Mouse (Mus musculus) CH12.LX (cell line): ENCODE results near the gene Prrx1. TPM values are rescaled to one million over a fixed set of nuclear protein-coding genes. Genes with fewer than 3 reads are reported as not detected.

Experiments used
- DNase-seq: peaks from one replicate; pipeline ENCODE4 v3.0.0-alpha.2; 2013; ENCODE audit errors: extremely low read depth
- H3K27ac ChIP-seq: 2 replicates; pipeline ENCODE4 v1.5.1; 2012; ENCODE audit warnings: low read depth, mild to moderate bottlenecking, control low read depth, moderate library complexity; ENCODE audit not compliant: insufficient read depth
- H3K27me3 ChIP-seq: replicated peaks from 2 replicates; pipeline ENCODE3; 2012; ENCODE audit warnings: inconsistent platforms
- H3K36me3 ChIP-seq, 2 experiments: replicated peaks in 1 of 2; 2 replicates each; pipeline versions ENCODE3 to v1.6.1; 2012; ENCODE audit warnings: inconsistent platforms in 1 of 2, low read length in 1 of 2, mild to moderate bottlenecking in 1 of 2, mixed read lengths in 1 of 2, moderate library complexity in 1 of 2; ENCODE audit not compliant: control insufficient read depth in 1 of 2, insufficient read depth in 1 of 2
- H3K4me1 ChIP-seq, 2 experiments: 2 replicates each; pipeline ENCODE4 v1.6.1; 2012; ENCODE audit warnings: inconsistent platforms in 1 of 2, moderate library complexity in 1 of 2; ENCODE audit not compliant: insufficient read depth in 2 of 2, control insufficient read depth in 1 of 2
- H3K4me2 ChIP-seq: 2 replicates; pipeline ENCODE4 v1.6.1; 2012; ENCODE audit warnings: low read depth, mild to moderate bottlenecking, control low read depth; ENCODE audit not compliant: poor library complexity, insufficient read depth, severe bottlenecking
- H3K4me3 ChIP-seq, 3 experiments: fragments of 150-350 bp in 1 of 3; sonication (generic) in 1 of 3; replicated peaks in 1 of 3; 2 replicates each; pipeline versions ENCODE3 to v1.5.1; 2011 to 2012; ENCODE audit warnings: low read depth in 2 of 3, low read length in 2 of 3, mild to moderate bottlenecking in 2 of 3, moderate library complexity in 2 of 3, control low read depth in 1 of 3, improper control_type of control experiment in 1 of 3, inconsistent platforms in 1 of 3, mixed read lengths in 1 of 3; ENCODE audit not compliant: poor library complexity in 1 of 3
- H3K79me2 ChIP-seq: replicated peaks from 2 replicates; pipeline ENCODE4 v1.6.1; 2012; ENCODE audit warnings: mild to moderate bottlenecking, moderate library complexity; ENCODE audit not compliant: control insufficient read depth, poor library complexity, insufficient read depth, severe bottlenecking; ENCODE audit errors: extremely low read depth
- H3K9ac ChIP-seq: 2 replicates; pipeline ENCODE4 v1.6.1; 2012; ENCODE audit warnings: low read depth, mild to moderate bottlenecking, control low read depth, moderate library complexity; ENCODE audit not compliant: insufficient read depth
- H3K9me3 ChIP-seq: replicated peaks from 2 replicates; pipeline ENCODE3; 2012; ENCODE audit warnings: low read length, inconsistent platforms, mixed read lengths
- BHLHE40 ChIP-seq: IDR thresholded peaks from 2 replicates; pipeline ENCODE4 v1.6.1; 2011; ENCODE audit warnings: mild to moderate bottlenecking, low read depth, low read length, improper control_type of control experiment
- CHD1 ChIP-seq: IDR thresholded peaks from 2 replicates; pipeline ENCODE4 v1.6.1; 2012; ENCODE audit warnings: low read depth, low read length, improper control_type of control experiment, inconsistent platforms
- CHD2 ChIP-seq: IDR thresholded peaks from 2 replicates; pipeline ENCODE4 v1.6.1; 2011; ENCODE audit warnings: low read length, improper control_type of control experiment
- ELF1 ChIP-seq: IDR thresholded peaks from 2 replicates; pipeline ENCODE4 v1.6.1; 2014; ENCODE audit warnings: low read depth, mild to moderate bottlenecking, inconsistent platforms, low read length, improper control_type of control experiment
- ETS1 ChIP-seq: conservative IDR thresholded peaks from 2 replicates; pipeline ENCODE4 v1.6.1; 2012; ENCODE audit warnings: low read depth, mild to moderate bottlenecking, inconsistent platforms, low read length, improper control_type of control experiment, moderate library complexity
- GABPA ChIP-seq: IDR thresholded peaks from 2 replicates; pipeline ENCODE4 v1.6.1; 2012; ENCODE audit warnings: low read depth, low read length, improper control_type of control experiment, inconsistent platforms; ENCODE audit not compliant: insufficient replicate concordance
- JUN ChIP-seq: IDR thresholded peaks from 2 replicates; pipeline ENCODE4 v1.6.1; 2011; ENCODE audit warnings: low read depth, mild to moderate bottlenecking, low read length, improper control_type of control experiment, moderate library complexity; ENCODE audit not compliant: insufficient read depth
- KAT2A ChIP-seq: IDR thresholded peaks from 2 replicates; pipeline ENCODE4 v1.6.1; 2012; ENCODE audit warnings: low read length, improper control_type of control experiment, inconsistent platforms; ENCODE audit not compliant: insufficient replicate concordance
- MAFK ChIP-seq: IDR thresholded peaks from 2 replicates; pipeline ENCODE4 v1.6.1; 2011; ENCODE audit warnings: low read length, improper control_type of control experiment; ENCODE audit not compliant: insufficient replicate concordance
- MAZ ChIP-seq: IDR thresholded peaks from 2 replicates; pipeline ENCODE4 v1.6.1; 2012; ENCODE audit warnings: low read depth, mild to moderate bottlenecking, inconsistent platforms, low read length, improper control_type of control experiment, moderate library complexity
- MEF2A ChIP-seq: IDR thresholded peaks from 2 replicates; pipeline ENCODE4 v1.6.1; 2014; ENCODE audit warnings: low read depth, mild to moderate bottlenecking, inconsistent platforms, low read length, improper control_type of control experiment, borderline replicate concordance
- MYC ChIP-seq: IDR thresholded peaks from 2 replicates; pipeline ENCODE4 v1.6.1; 2011; ENCODE audit warnings: low read depth, mild to moderate bottlenecking, improper control_type of control experiment, low read length
- NELFE ChIP-seq: IDR thresholded peaks from 2 replicates; pipeline ENCODE4 v1.6.1; 2011; ENCODE audit warnings: low read depth, low read length, improper control_type of control experiment
- NRF1 ChIP-seq: IDR thresholded peaks from 2 replicates; pipeline ENCODE4 v1.6.1; 2014; ENCODE audit warnings: low read depth, mild to moderate bottlenecking, inconsistent platforms, low read length, improper control_type of control experiment, moderate library complexity
- RAD21 ChIP-seq: IDR thresholded peaks from 2 replicates; pipeline ENCODE4 v1.6.1; 2011; ENCODE audit warnings: low read depth, mild to moderate bottlenecking, low read length, improper control_type of control experiment, moderate library complexity
- RCOR1 ChIP-seq: conservative IDR thresholded peaks from 2 replicates; pipeline ENCODE4 v1.6.1; 2012; ENCODE audit warnings: low read depth, mild to moderate bottlenecking, inconsistent platforms, low read length, improper control_type of control experiment
- TBP ChIP-seq: conservative IDR thresholded peaks from 2 replicates; pipeline ENCODE4 v1.6.1; 2011; ENCODE audit warnings: low read depth, low read length, improper control_type of control experiment
- TCF12 ChIP-seq: IDR thresholded peaks from 2 replicates; pipeline ENCODE4 v1.6.1; 2014; ENCODE audit warnings: low read depth, mild to moderate bottlenecking, inconsistent platforms, low read length, improper control_type of control experiment
- UBTF ChIP-seq: IDR thresholded peaks from 2 replicates; pipeline ENCODE4 v1.6.1; 2012; ENCODE audit warnings: low read depth, mild to moderate bottlenecking, inconsistent platforms, low read length, improper control_type of control experiment, moderate library complexity
- USF1 ChIP-seq: IDR thresholded peaks from 2 replicates; pipeline ENCODE4 v1.6.1; 2014; ENCODE audit warnings: low read depth, mild to moderate bottlenecking, inconsistent platforms, low read length, improper control_type of control experiment
- USF2 ChIP-seq: conservative IDR thresholded peaks from 2 replicates; pipeline ENCODE4 v1.6.1; 2011; ENCODE audit warnings: low read depth, low read length, improper control_type of control experiment
- ZC3H11A ChIP-seq: IDR thresholded peaks from 2 replicates; pipeline ENCODE4 v1.6.1; 2012; ENCODE audit warnings: low read depth, mild to moderate bottlenecking, inconsistent platforms, low read length, improper control_type of control experiment
- ZMIZ1 ChIP-seq: IDR thresholded peaks from 2 replicates; pipeline ENCODE4 v1.6.1; 2012; ENCODE audit warnings: low read depth, mild to moderate bottlenecking, inconsistent platforms, low read length, improper control_type of control experiment
- dilution Hi-C: fragments of 300-500 bp; cut with MboI; formaldehyde crosslinking; loops from 2 replicates; pipeline ENCODE4 v1.14.3; 2020; ENCODE audit warnings: low sequenced_read_pairs; ENCODE audit not compliant: extremely low pct_unique_long_range_greater_than_20kb, extremely low pct_ligation_motif_present
- in situ Hi-C: fragments of 300-500 bp; cut with MboI; formaldehyde crosslinking; loops from 3 replicates; pipeline ENCODE4 v1.14.3; 2019; ENCODE audit warnings: low sequenced_read_pairs, low pct_ligation_motif_present, low pct_unique_long_range_greater_than_20kb, mixed read lengths
- polyA plus RNA-seq: library from polyadenylated mRNA; unstranded; fragments of >175 nt; gene quantifications from 2 replicates; pipeline ENCODE4 v1.2.1, GENCODE M21; 2012; ENCODE audit warnings: low read depth; ENCODE audit not compliant: insufficient read length
- total RNA-seq, 2 experiments: library from RNA; depleted of rRNA; stranded (reverse); fragments of 300-350 nt in 1 of 2; fragments of >200 nt in 1 of 2; gene quantifications; 2 replicates each; pipeline ENCODE4 v1.2.3; 2012 to 2014

Gene Prrx1
- total and polyA plus RNA-seq, 3 experiments = not detected

GRCm38 (mm10) chr1:163316920-163317319, 3.4 kb upstream of the Prrx1 start:
- H3K4me2 ChIP-seq = no peak overlapping the region
- H3K36me3 ChIP-seq = no peaks in the 10 kb centered on the region
- DNase-seq = no peak
- dilution Hi-C loops = no loop called here
- no peak overlapping the region for H3K9ac ChIP-seq
- no peaks in the 10 kb centered on the region for H3K27me3 ChIP-seq
- TF ChIP-seq NELFE (no peak), MAZ (no peak), MYC (no peak), NRF1 (no peak), JUN (no peak), RAD21 (no peak), CHD2 (no peak), USF2 (no peak), GABPA (no peak), USF1 (no peak), TBP (no peak), ELF1 (no peak), RCOR1 (no peak), MEF2A (no peak), UBTF (no peak)
- TF ChIP-seq, all 38 proteins: peak for 0
- H3K9me3 ChIP-seq = no peaks in the 10 kb centered on the region
- H3K27ac ChIP-seq = no peak overlapping the region
- H3K4me1 ChIP-seq = no peaks in the 10 kb centered on the region
- H3K79me2 ChIP-seq = no peaks in the 10 kb centered on the region
- in situ Hi-C loops = no loop called here
- H3K4me3 ChIP-seq = no peak overlapping the region

GRCm38 (mm10) chr1:163314829-163315301, 1.4 kb upstream of the Prrx1 start:
- no peak overlapping the region for H3K27ac ChIP-seq
- no peaks in the 10 kb centered on the region for H3K9me3 ChIP-seq
- DNase-seq = no peak
- H3K4me3 ChIP-seq = no peak overlapping the region
- no peak overlapping the region for H3K9ac ChIP-seq
- H3K27me3 ChIP-seq = no peaks in the 10 kb centered on the region
- TF ChIP-seq MAFK (no peak), CHD2 (no peak), KAT2A (no peak), MYC (no peak), BHLHE40 (no peak), ETS1 (no peak), ZMIZ1 (no peak), TCF12 (no peak), CHD1 (no peak), ZC3H11A (no peak), ELF1 (no peak)
- TF ChIP-seq, all 38 proteins: peak for 0
- Histone ChIP-seq H3K36me3 (no peaks in the 10 kb centered on the region), H3K4me2 (no peak overlapping the region), H3K4me1 (peaks cover 0 to 7% of the 10 kb centered on the region in 2 experiments; a peak in 2 of 4 replicates), H3K79me2 (no peaks in the 10 kb centered on the region)
- dilution Hi-C loops (no loop called here), in situ Hi-C loops (no loop called here)
